Mouse (Mus musculus): Measurements from ENCODE around the gene 1300017J02Rik.

1300017J02Rik gene

GRCm38 (mm10) chr9:103208802-103209423, 96.0 kb downstream of the 1300017J02Rik start:
- DNase-seq = no peak

DNA sequence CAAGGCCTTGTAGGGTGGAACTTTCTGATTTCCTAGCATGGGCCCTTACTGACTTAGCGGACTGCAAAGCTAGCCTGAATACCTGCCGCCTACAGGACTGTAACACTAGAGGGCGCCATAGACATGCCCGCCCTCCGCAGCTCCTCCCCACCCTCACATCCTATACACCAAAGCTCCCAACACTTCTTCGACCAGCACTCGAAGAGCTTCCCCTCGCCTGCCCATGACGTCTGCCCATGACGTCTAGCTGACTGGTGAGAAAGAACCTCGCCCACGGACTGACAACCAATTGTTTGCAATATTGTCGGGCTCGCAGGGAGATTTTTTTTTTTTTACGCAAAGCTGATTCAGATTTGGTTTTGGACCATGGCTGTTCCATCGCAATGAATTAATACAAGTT, 97.0 kb downstream of the 1300017J02Rik start:
- DNase-seq = peak; percentile 87

- no peak for DNase-seq
Measured at GRCm38 (mm10) chr9:103205786-103206185, 99.1 kb downstream of the 1300017J02Rik start.

GRCm38 (mm10) chr9:103201561-103202260, 103.2 kb downstream of the 1300017J02Rik start, which contains the start of gene Srprb:
Gene Srprb (minus strand): TSS chr9:103202137.
- peak; percentile 96 for DNase-seq

Measured in embryo, embryonic 11 days (tissue).